Mouse (Mus musculus) megakaryocyte progenitor cell, adult 5-6 weeks (primary cell): ENCODE measurements around the gene Zfp1. TPM values are rescaled to one million over a fixed set of nuclear protein-coding genes. Genes with fewer than 3 reads are reported as not detected.
A peak's percentile ranks its signal among the peaks of the same experiment; 100 is the strongest.

Experiments used
- ATAC-seq: replicated peaks from 2 replicates; pipeline ENCODE4 v1.8.0; 2016; ENCODE audit warnings: mild to moderate bottlenecking, moderate TSS enrichment, inconsistent platforms; ENCODE audit not compliant: poor library complexity
- total RNA-seq, 2 experiments: library from RNA; stranded (forward) in 1 of 2; stranded (reverse) in 1 of 2; fragments of 157-497, 149-512 nt in 1 of 2; fragments of 200-1000 nt in 1 of 2; gene quantifications; 2 replicates each; pipeline versions ENCODE4 v1.2.3 to v1.2.4; 2015 to 2017

The Zfp1 gene
- total RNA-seq (2015) (14.7 and 16.9 TPM in 2 replicates), total RNA-seq (2017) (11.2 and 19.2 TPM in 2 replicates)

GRCm38 (mm10) chr8:111643264-111644141, at the start of gene Zfp1:
Gene Zfp1, plus strand, starts transcription at chr8:111643401.
- ATAC-seq = peak; percentile 76

GRCm38 (mm10) chr8:111594044-111594840, 49.0 kb upstream of the Zfp1 start:
- ATAC-seq = no peak

DNA sequence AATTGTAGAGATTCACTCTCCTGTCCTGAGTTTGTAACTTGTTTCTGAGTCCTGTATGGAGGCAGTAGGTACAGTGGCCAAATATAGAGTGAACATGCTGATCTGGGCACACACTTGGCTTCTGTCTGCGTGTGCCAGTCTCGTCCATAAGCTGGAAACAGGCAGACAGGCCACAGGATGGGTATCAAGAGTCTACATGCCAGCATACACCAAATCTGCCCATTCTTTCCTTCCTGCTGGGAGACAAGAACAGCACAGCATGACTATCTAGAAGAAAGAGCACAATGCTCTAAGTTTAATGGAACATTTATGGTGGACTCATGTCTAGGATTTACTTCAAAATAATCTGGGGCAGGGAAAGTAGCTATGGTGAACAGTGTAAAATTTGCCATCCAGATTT, 48.2 kb upstream of the Zfp1 start:
- ATAC-seq = no peak

- peak; percentile 85 for ATAC-seq
Measured at GRCm38 (mm10) chr8:111595712-111596484, 47.3 kb upstream of the Zfp1 start.

GRCm38 (mm10) chr8:111596485-111596821, 46.7 kb upstream of the Zfp1 start:
- ATAC-seq = 0 out of 2 replicates have a peak, but pooled peaks have one; percentile 13

DNA sequence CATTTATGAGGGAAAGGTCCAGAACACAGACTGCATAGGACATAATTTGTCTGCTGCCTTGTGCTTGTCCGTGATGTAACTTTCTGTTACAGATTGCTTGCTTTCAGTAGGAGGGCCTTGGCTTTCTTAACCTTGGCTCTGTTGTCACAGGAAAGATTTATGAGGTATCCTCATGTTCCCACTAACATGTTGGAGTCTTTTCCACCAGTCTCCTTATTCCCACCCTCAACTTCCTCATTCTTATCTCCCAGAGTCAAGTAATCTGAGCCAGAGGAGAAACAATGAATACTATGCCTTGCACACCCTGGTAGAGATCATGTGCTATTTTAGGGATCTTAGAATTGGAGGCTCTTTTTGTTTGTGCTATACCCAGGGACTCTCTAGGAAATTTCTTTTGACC, 45.9 kb upstream of the Zfp1 start:
- ATAC-seq = peak; percentile 8

GRCm38 (mm10) chr8:111599707-111600444, 43.3 kb upstream of the Zfp1 start:
- ATAC-seq = no peak

- no peak for ATAC-seq
Measured at GRCm38 (mm10) chr8:111602050-111602449, 41.2 kb upstream of the Zfp1 start.

DNA sequence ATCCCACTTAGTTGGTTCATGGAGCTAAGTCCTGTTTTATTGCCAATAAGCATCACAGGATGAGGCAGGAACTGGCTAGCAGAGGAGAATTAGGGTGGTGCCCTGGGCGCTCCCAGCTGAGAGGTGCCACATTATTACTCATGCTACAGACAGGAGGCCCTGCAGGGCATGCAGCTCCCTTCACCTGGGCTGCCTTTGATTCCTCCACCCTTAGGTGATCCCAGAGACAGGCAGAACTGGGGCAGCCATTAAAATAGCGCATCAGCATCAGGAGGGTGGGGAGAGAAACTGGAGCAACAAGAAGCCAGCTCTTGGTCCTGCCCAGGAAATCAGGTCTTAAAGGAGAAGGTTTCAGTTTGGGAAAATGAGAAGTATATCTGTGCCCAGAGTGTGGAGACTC, 38.2 kb upstream of the Zfp1 start:
- no peak for ATAC-seq

GRCm38 (mm10) chr8:111606961-111607360, 36.2 kb upstream of the Zfp1 start:
- ATAC-seq = no peak

DNA sequence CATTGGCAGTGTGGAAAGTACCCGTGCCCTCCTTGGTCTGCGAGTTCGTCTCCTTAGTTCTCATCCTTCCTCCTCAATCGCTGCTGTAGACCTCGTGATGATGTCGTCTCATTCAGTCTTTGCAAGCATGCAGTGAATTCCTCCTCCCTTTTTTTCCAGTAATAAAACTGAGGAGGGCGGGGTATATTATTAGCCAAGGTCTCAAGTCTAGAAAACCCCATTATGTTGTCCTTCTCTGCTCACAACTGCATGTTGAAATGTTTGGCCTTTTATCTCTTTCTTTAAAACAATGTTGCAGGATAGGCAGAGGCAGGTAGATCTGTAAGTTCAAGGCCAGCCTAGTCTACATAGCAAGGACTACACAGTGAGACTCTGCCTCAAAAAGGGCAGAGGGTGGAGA, 35.8 kb upstream of the Zfp1 start:
- ATAC-seq = no peak

- no peak for ATAC-seq
Measured at GRCm38 (mm10) chr8:111613181-111613580, 30.0 kb upstream of the Zfp1 start.

DNA sequence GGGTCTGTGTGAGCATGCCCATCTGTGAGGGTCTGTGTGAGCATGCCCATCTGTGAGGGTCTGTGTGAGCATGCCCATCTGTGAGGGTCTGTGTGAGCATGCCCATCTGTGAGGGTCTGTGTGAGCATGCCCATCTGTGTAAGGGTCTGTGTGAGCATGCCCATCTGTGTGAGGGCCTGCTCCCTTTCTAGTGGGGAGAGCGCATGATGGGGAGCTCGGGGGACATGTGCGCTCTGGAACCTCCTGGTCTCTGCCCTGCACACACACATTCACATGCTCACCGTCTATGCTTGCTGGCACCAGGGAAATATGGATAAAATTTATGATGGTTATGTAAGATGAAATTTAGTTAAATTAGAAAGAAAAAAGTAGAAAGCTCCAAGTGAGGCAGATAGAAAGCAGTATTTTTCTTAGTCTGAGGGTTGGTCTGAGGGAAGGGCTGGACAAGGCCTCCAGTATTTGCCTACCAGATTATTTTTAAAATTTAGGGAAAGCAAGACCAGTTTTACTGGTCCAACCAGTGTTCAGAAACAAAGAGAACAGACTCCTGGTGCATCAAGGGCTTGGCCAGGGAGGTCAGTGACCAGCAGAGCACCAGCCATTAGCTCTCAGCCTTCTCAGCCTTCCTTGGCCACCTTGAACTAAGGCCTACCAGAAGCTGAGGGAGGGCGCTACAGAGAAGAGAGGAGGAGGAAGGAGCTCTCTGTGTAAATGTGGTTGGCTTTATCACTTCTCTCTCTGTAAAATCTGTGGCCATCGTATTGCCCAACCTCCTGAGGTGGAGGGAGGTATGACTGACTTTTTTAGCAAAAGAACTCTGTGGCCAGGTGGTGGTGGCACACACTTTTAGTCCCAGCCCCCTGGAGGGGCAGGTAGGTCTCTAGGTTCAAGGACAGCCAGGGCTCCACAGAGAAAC, 28.2 kb upstream of the Zfp1 start:
- ATAC-seq = peak; percentile 62

GRCm38 (mm10) chr8:111617812-111618211, 25.4 kb upstream of the Zfp1 start:
- ATAC-seq = peak; percentile 62

DNA sequence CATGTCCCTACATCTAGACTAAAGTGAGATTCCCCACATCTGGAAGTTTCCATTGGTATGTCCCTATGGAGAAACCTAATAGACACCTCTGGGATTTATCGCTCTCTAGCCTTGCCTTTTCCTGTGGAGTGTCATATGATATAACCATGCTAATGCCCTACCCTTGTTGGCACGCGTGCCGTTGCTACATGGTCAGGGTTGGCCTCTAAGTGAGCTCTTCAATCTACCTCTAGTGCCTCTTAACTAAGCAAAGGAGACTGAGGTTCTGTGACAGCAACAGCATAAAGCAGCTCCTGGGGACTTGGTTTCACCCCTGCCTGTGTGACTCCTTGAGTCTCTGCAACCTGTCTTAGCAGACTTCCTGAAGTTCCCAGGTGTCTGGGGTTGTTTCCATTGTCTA, 24.9 kb upstream of the Zfp1 start:
- no peak for ATAC-seq

DNA sequence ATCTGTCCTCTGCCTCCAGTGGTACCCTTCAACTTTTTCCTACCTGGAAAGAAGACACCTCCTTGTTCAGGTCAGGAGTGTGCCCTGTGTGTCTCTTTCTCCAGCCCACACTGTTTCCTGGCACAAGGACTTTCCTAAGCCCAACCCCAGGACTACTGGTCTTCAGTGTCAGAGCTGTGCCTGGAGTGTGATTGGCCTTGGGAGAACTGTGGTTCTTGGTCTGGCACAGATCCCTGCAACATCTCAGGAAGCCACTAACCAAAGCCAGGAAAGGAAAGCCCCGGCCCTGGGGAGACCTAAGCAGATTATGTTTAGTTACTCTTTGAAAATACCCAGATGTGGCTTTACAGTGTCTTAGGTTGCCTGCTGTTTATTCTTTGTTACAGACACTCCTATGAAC, 23.3 kb upstream of the Zfp1 start:
- ATAC-seq = peak; percentile 53

DNA sequence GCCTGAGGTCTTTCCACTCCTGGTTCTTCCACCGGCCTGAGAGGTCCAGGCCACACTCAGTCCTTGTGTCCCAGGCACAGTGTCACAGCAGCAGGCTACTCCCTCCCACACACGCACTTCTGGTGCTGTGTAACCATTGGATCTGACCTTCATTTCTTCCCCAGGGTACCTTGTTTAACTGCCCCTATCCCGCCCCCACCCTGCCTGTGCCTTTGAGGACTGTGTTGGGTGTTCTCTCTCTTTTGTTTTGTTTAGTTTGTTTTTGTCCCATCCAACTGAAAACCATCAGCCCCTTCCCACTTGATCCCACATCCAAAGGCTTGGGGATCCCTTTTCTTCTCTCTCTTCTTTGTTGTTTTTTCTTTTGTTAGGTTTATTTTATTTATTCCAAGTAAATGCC, 21.1 kb upstream of the Zfp1 start:
- no peak for ATAC-seq

DNA sequence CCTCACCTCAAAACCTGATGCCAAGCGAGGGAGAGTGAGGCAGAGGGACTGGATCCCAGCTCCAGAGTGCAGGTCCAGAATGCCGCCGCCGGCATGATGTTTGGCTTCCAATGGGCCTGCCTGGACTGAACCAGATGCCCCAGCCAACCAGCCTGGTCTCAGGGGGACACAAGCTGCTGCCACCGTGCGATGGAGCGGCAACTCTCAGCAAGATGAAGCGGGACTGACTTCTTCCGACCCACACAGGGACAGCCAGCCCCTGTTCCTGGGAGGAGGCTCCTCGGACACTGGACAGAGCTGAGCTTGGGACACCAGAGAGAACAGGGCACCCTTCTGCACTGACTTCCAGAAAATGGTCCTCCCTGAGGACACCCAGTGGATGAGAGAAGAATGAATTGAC, 20.6 kb upstream of the Zfp1 start:
- no peak for ATAC-seq

DNA sequence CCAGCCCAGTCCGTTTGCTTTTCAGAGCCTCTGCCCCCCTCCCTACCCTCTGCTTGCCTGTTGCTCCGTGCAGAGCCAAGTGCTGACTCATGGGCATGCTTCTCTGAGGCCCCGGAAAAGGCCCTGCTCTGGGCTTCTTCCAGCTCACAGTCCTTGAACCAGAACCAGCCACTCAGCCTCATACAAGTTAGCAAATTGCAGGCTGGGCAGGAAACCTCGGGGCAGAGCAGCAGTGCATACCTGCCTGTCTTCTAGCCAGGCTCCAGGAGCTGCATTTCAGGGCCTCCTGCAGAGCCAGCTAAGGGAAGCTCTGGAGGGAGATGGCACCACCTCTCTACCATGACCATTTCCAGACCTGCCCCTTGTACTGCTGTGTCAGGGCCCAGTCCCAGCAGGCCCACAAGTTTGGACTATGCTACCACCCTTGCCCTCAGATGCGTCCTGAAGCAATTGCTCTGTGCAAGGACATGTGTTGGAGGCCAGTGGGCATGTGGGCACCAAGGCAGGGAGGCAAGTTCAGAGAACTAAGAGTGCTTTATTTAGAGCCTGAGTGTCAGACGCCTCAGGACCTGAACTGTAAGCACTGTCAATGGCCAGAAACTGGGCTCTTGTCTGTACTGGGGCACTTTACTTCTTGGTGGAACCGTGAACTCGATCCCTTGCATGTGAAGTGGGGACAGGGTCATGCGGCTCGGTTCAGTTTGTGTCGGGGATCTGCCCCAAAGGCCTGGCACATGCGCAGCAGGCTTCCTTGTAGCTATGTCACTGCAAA, 18.9 kb upstream of the Zfp1 start:
- peak; percentile 41 for ATAC-seq
